Mouse (Mus musculus) midbrain, embryonic 12.5 days (tissue): ENCODE data around the gene Larp6. TPM values are rescaled to one million over a fixed set of nuclear protein-coding genes. Genes with fewer than 3 reads are reported as not detected.

Experiments
- ATAC-seq: fragments of 200-750 bp; cut with Nextera tagmentation; 2 replicates; pipeline ENCODE4 v1.8.0; 2017; ENCODE audit warnings: low read depth, moderate TSS enrichment, moderate library complexity; ENCODE audit not compliant: low FRiP score
- H3K27ac ChIP-seq: fragments of 300-500 bp; sonication (generic); replicated peaks from 2 replicates; pipeline ENCODE4 v1.5.1; 2016; ENCODE audit warnings: mild to moderate bottlenecking
- H3K27me3 ChIP-seq: fragments of 300-500 bp; sonication (generic); 2 replicates; pipeline ENCODE4 v1.6.1; 2016; ENCODE audit warnings: mild to moderate bottlenecking
- H3K36me3 ChIP-seq: fragments of 300-500 bp; sonication (generic); 2 replicates; pipeline ENCODE4 v1.6.1; 2016
- H3K4me1 ChIP-seq: fragments of 300-500 bp; sonication (generic); 2 replicates; pipeline ENCODE4 v1.6.1; 2016
- H3K4me2 ChIP-seq: fragments of 300-500 bp; sonication (generic); replicated peaks from 2 replicates; pipeline ENCODE4 v1.6.1; 2016; ENCODE audit warnings: mild to moderate bottlenecking, moderate library complexity
- H3K4me3 ChIP-seq: fragments of 300-500 bp; sonication (generic); 2 replicates; pipeline ENCODE4 v1.5.1; 2016; ENCODE audit warnings: mild to moderate bottlenecking
- H3K9ac ChIP-seq: fragments of 300-500 bp; sonication (generic); replicated peaks from 2 replicates; pipeline ENCODE4 v1.6.1; 2016; ENCODE audit warnings: mild to moderate bottlenecking, moderate library complexity
- H3K9me3 ChIP-seq: fragments of 300-500 bp; sonication (generic); 2 replicates; pipeline ENCODE4 v1.6.1; 2016; ENCODE audit warnings: mild to moderate bottlenecking
- WGBS: fragments of 180-500 bp; shearing (Covaris S2); methylation state at CpG from one replicate; pipeline ENCODE4 v1.1.7; 2016; 5-methylcytosine and 5-hydroxymethylcytosine counted together
- polyA plus RNA-seq: library from polyadenylated mRNA; unstranded; fragments of >200 nt; fragmentation: Nextera tagmentation; extraction: Ambion mirVana; gene quantifications from 2 replicates; pipeline ENCODE4 v1.2.1, GENCODE M21; 2016

Larp6 gene
- polyA plus RNA-seq, 1 experiment from 2014 or later = 5.6 TPM

DNA sequence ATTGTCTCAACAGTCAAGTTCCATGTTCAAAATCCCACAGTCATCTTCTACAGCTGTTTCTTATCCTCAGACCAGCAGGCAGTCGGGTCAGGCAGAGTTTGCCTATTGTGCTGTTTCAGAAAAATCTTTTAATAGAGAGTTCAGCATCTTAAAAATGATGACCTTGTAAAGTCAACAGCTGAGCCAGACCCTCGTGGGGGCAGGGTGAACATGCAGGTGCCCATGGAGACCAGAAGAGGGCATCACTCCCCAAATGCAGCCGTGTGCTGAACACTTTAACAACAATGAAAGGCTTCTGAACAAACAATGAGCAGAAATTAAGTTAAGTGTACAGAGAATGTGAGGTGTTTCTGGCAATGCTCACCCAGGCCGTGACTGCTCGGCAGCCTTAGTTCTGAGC, 3.0 kb downstream of the Larp6 start:
- no peak for ATAC-seq
- Histone ChIP-seq H3K36me3 (no peaks in the 10 kb centered on the region), H3K27me3 (peaks cover 33% of the 10 kb centered on the region), H3K9me3 (peaks cover 3% of the 10 kb centered on the region; the same call in 1 of the 2 replicates), H3K4me1 (peaks cover 17% of the 10 kb centered on the region), H3K9ac (no peak overlapping the region), H3K4me3 (no peak overlapping the region), H3K4me2 (no peak overlapping the region), H3K27ac (no peak overlapping the region)
- WGBS = 66% methylated on average over 5 of the region's 5 CpGs

DNA sequence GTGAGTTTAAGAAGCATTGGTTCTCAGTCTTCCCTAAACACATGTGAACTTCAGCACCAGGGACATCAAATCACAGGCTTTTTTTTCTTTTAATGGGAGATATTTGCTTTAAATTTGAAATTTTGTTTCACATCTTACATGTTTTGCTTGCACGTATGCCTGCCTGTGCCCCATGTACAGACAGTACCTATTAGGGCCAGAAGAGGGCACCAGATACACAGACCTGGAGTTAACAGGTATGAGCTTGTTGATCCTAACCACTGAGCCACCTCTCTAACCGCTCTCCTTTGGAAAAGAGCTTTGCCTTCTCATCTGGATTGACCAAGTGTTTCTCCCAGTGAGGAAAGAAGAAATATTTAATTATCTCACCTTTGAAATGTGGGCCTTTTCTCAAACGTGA, 5.5 kb downstream of the Larp6 start:
- Histone ChIP-seq H3K4me2 (no peak overlapping the region), H3K36me3 (no peaks in the 10 kb centered on the region), H3K4me3 (no peak overlapping the region), H3K27me3 (peaks cover 22% of the 10 kb centered on the region), H3K4me1 (peaks cover 6% of the 10 kb centered on the region), H3K9me3 (peaks cover 3% of the 10 kb centered on the region; the same call in 1 of the 2 replicates), H3K9ac (no peak overlapping the region), H3K27ac (no peak overlapping the region)
- ATAC-seq = no peak
- WGBS = 75% methylated on average over 3 of the region's 3 CpGs

DNA sequence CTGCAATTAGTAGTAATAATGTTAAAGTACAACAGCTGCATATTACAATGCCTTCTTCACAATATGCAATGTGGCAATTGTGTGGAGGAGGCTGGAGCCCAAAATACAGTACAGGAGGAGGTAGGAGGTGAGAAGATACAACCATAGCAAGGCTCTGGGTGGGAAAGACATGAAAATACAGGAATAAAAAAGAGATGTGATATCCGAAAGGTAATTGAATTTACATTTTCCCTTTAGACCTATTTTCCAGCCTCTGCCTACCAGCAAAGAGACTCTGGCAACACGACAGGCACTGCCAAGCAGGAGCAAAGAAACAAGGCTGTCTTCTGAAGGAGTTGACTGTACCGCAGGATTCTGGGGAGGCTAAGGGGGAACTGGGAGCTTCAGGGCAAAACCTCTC, 6.9 kb downstream of the Larp6 start:
- Histone ChIP-seq H3K9ac (no peak overlapping the region), H3K36me3 (no peaks in the 10 kb centered on the region), H3K9me3 (peaks cover 3% of the 10 kb centered on the region; the same call in 1 of the 2 replicates), H3K27me3 (0 out of 2 replicates have a peak, but pooled peaks cover 9% of the 10 kb centered on the region), H3K4me2 (no peak overlapping the region), H3K4me1 (no peaks in the 10 kb centered on the region), H3K4me3 (no peak overlapping the region), H3K27ac (no peak overlapping the region)
- WGBS = 87% methylated on average over 3 of the region's 3 CpGs
- ATAC-seq = no peak

DNA sequence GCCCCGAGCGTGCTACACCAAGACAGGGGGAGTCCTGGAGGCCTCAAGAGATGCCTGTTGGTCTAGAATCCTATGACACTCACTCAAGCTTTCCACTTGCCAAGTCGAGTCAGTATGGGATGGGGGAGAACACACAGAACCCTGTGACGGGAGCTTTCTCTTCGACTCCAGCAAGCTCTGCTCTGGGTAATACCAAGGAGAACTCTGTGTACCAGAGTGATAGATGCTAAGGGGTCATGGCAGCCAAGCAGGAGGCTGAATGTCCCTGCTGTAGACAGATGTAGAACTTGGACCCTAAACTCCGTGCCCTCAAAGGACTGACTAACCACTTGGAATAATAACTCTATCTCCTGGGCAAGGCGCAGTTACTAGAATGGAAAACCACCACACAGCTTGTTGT, 12.2 kb downstream of the Larp6 start:
- Histone ChIP-seq H3K27ac (no peak overlapping the region), H3K4me3 (no peak overlapping the region), H3K36me3 (no peaks in the 10 kb centered on the region), H3K27me3 (0 out of 2 replicates have a peak, but pooled peaks cover 1% of the 10 kb centered on the region), H3K9ac (no peak overlapping the region), H3K4me2 (no peak overlapping the region), H3K4me1 (no peaks in the 10 kb centered on the region), H3K9me3 (peaks cover 3% of the 10 kb centered on the region; the same call in 1 of the 2 replicates)
- 93% methylated on average over 7 of the region's 7 CpGs for WGBS
- no peak for ATAC-seq

DNA sequence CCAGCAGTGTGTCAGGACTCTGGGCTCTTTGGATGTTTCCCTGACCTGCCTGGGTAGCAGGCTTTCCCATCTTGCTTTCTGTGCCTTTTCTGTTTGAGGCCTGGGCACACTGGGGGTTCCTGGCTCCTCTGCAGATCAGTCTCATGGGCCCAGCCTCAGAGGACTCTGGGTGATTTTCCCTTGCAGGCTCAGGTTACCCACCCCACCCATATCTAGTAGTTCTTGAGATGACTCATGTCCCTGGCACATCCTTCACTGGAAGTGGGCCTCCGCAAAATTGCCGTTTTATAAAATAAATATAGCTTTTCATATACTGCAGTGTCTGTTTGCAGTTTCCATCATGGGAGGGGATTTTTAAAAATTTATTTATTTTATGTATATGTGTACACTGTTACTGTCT, 21.5 kb downstream of the Larp6 start:
- no peaks in the 10 kb centered on the region for H3K27me3 ChIP-seq
- H3K9ac ChIP-seq = no peak overlapping the region
- no peaks in the 10 kb centered on the region for H3K36me3 ChIP-seq
- no peaks in the 10 kb centered on the region for H3K4me1 ChIP-seq
- no peak for ATAC-seq
- H3K4me3 ChIP-seq = no peak overlapping the region
- H3K4me2 ChIP-seq = no peak overlapping the region
- H3K9me3 ChIP-seq = no peaks in the 10 kb centered on the region
- H3K27ac ChIP-seq = no peak overlapping the region
- 94% methylated on average over 2 of the region's 2 CpGs for WGBS

DNA sequence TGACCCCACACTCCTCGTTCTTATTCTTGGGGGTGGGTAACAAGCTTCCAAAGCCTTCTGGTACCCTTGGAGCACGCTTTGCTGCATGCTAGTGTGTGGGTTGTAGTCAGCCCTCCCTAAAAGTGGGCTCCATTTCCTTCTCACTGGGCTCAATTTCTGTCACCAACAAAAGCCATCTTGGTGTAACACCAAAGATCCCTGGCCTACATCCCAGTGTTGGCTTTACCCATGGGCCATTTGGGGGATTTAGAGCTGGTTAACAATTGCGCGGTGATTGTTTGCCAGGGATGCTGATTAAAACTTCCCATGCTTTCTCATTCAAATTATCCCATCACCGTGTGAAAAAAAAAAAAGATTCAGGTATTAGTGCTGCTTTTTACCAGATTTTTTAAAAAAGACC, 26.3 kb downstream of the Larp6 start:
- H3K4me3 ChIP-seq = no peak overlapping the region
- no peak overlapping the region for H3K4me2 ChIP-seq
- H3K36me3 ChIP-seq = no peaks in the 10 kb centered on the region
- WGBS = 90% methylated on average over 5 of the region's 5 CpGs
- H3K9me3 ChIP-seq = no peaks in the 10 kb centered on the region
- no peak overlapping the region for H3K27ac ChIP-seq
- H3K27me3 ChIP-seq = no peaks in the 10 kb centered on the region
- ATAC-seq = no peak
- H3K9ac ChIP-seq = no peak overlapping the region
- H3K4me1 ChIP-seq = no peaks in the 10 kb centered on the region

DNA sequence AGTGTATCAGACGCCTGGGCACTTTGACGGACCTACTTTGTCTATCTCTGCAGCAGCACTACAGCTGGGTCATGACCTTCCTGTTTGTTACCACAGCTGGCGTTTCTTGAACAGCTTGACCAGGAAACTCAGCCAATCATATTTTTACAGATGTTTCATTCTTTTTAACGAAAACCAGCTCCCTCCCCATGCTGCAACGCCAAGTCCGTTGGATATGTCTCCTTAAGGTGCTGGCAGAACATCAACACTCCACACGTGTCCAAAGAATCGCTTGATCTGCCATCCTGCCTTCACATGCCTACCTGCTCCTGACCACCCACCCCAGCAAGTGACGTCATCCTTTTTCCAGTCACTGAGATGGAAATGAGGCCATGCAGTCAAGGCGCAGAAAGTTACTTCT, 28.6 kb downstream of the Larp6 start:
- no peak overlapping the region for H3K27ac ChIP-seq
- ATAC-seq = no peak
- H3K4me3 ChIP-seq = no peak overlapping the region
- WGBS = 74% methylated on average over 10 of the region's 10 CpGs
- H3K9ac ChIP-seq = no peak overlapping the region
- no peaks in the 10 kb centered on the region for H3K4me1 ChIP-seq
- H3K9me3 ChIP-seq = no peaks in the 10 kb centered on the region
- H3K36me3 ChIP-seq = no peaks in the 10 kb centered on the region
- peaks cover 6% of the 10 kb centered on the region; the same call in 1 of the 2 replicates for H3K27me3 ChIP-seq
- no peak overlapping the region for H3K4me2 ChIP-seq

DNA sequence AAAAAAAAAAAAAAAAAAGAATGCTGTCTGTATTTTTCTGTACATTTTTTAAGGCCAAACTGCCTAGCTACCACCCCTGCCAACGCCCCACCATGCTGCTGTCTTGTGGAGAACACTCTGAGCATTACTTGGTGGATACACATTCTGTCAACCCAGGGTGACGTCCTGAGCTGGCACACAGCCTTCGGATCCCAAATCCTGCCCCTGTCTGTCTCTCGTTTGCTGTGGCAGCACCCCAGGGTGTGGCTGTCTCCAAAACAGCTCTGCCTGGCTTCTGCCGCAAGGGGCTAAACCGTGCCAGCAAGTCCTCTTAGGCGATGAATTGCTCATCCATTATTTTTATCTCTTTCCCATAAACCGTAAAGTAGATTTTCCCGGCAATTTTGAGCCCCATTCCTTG, 29.7 kb downstream of the Larp6 start:
- no peaks in the 10 kb centered on the region for H3K4me1 ChIP-seq
- no peak overlapping the region for H3K4me2 ChIP-seq
- no peak overlapping the region for H3K4me3 ChIP-seq
- 83% methylated on average over 9 of the region's 9 CpGs for WGBS
- no peak overlapping the region for H3K27ac ChIP-seq
- no peaks in the 10 kb centered on the region for H3K36me3 ChIP-seq
- ATAC-seq = no peak
- H3K27me3 ChIP-seq = peaks cover 6% of the 10 kb centered on the region; the same call in 1 of the 2 replicates
- H3K9me3 ChIP-seq = no peaks in the 10 kb centered on the region
- no peak overlapping the region for H3K9ac ChIP-seq

DNA sequence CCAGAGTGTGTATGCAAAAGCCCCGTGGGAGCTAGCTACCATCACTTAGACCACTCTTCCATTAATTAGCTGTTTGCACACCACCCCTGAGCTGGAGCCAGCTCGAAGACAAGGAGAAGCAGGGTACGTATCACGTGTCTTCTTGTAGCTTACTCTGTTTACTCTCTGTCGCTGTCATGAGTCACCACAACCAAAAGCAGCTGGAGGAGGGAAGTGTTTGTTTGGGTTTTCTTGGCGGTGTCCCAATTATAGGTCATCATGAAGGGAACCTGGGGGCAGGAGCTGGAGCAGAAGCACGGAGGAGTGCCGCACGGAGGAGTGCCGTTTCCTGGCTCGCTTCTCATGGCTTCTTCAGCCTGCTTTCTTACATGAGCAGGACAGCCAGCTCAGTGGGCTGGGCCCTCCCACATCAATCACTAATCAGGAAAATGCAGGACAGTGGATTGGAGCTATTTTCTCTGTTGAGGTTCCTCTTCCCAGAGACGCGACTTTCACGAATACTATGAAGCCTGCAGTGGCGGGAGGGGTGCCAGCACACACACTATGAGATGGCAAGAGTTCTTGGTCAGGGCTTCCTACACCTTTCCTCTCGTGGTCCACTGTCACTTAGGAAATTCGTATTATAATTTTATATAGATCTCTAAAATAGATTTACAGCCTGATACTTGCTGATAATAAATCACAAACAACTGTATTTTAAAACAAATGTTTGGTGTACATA, 30.6 kb downstream of the Larp6 start:
- no peak overlapping the region for H3K27ac ChIP-seq
- H3K4me2 ChIP-seq = no peak overlapping the region
- no peak for ATAC-seq
- peaks cover 6% of the 10 kb centered on the region; the same call in 1 of the 2 replicates for H3K27me3 ChIP-seq
- H3K36me3 ChIP-seq = no peaks in the 10 kb centered on the region
- H3K9me3 ChIP-seq = no peaks in the 10 kb centered on the region
- H3K9ac ChIP-seq = no peak overlapping the region
- H3K4me1 ChIP-seq = no peaks in the 10 kb centered on the region
- WGBS = 74% methylated on average over 17 of the region's 17 CpGs
- H3K4me3 ChIP-seq = no peak overlapping the region

DNA sequence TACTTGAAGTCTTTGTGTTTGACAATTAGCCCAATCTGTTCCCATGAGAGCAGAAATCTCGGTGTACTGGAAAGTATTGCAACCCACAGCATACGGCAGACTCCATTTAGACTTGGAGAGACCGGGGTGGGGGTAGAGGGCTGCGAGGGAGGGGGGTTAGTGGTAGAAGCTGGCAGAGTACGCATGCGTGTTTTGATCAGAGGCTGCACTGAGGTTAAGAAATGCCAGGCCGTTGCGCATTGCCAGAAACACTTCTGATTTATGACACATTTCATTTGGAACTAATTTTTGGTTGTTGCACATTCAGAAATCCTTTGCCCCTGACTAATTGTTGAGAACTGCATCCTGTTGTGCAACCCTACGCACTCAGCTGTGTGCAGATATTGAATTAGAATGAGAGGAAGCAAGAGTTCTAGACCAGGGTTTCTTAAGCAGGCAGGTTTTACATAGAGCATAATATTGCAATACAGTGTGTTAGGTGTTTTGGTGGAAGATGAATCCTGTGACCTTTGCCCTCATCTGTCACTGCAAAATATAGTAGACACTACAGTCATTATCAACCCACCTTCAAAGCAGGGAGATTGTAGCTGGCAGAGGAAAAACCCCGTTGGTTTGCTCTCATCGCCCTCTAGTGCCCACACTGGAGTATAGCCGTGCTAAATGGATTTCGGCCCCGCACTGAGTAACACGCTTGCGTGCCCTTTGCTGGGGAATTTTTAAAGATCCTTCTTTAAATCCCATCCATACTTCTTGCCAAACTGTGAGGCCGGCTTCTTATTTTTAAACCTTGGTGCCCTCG, 31.6 kb downstream of the Larp6 start:
- WGBS = 49% methylated on average over 18 of the region's 18 CpGs
- no peak for ATAC-seq
- H3K27ac ChIP-seq = no peak overlapping the region
- H3K4me1 ChIP-seq = no peaks in the 10 kb centered on the region
- H3K4me2 ChIP-seq = no peak overlapping the region
- peaks cover 6% of the 10 kb centered on the region; the same call in 1 of the 2 replicates for H3K27me3 ChIP-seq
- no peak overlapping the region for H3K9ac ChIP-seq
- H3K36me3 ChIP-seq = no peaks in the 10 kb centered on the region
- H3K4me3 ChIP-seq = no peak overlapping the region
- H3K9me3 ChIP-seq = no peaks in the 10 kb centered on the region

DNA sequence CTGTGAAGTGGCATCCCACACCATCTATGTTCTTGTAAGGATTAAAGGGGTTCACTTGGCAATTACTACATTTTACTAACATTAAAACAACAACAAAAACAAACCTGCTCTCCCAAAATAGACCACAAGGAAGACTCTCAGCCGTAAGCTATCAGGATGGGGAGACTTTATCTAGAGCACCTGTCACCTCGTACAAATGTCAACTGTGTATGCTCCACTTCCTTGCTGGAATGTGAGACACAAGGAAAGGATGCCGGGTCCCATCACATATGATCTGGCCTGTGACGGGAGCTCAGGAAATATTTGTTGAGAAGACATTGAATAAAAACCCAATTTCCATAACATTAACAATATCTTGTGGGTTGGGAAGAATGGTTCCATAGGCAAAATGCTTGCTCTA, 32.2 kb downstream of the Larp6 start:
- Histone ChIP-seq H3K4me3 (no peak overlapping the region), H3K9me3 (no peaks in the 10 kb centered on the region), H3K4me1 (no peaks in the 10 kb centered on the region), H3K27ac (no peak overlapping the region), H3K9ac (no peak overlapping the region), H3K4me2 (no peak overlapping the region), H3K36me3 (no peaks in the 10 kb centered on the region), H3K27me3 (peaks cover 6% of the 10 kb centered on the region; the same call in 1 of the 2 replicates)
- WGBS = 56% methylated on average over 4 of the region's 4 CpGs
- ATAC-seq = no peak

DNA sequence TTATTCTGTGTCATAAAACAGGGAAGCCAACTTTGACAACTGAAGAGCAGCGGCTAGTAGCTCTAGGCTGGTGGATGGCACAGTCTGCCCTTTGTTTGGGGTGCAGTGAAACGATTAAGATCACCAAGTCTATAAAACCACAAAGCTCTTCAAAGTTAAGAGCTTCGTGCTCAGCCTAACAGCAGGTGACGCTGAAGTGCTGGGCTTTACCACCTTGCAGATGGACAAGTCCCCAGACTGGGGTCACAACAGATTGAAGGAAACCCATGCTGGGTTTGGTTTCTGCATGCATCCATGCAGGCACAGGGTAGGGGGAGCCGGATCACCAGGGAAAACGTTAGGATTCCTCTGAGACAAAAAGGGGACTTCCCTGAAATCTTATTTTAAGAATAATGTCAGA, 33.8 kb downstream of the Larp6 start:
- Histone ChIP-seq H3K36me3 (no peaks in the 10 kb centered on the region), H3K4me1 (no peaks in the 10 kb centered on the region), H3K4me3 (no peak overlapping the region), H3K9ac (no peak overlapping the region), H3K27me3 (peaks cover 6% of the 10 kb centered on the region; the same call in 1 of the 2 replicates), H3K9me3 (no peaks in the 10 kb centered on the region), H3K27ac (no peak overlapping the region), H3K4me2 (no peak overlapping the region)
- whole genome bisulfite sequencing = 58% methylated on average over 6 of the region's 6 CpGs
- no peak for ATAC-seq
